Mouse (Mus musculus) thymus, postnatal 25 days (tissue): ENCODE measurements around the gene Adap2.
"Not testable (repeated sequence)": the region's sequence is repeated elsewhere in the genome, so short reads cannot be mapped to it uniquely, and the experiment has no call there.

ENCODE experiments used
- DNase-seq: peaks from one replicate; pipeline ENCODE4 v3.0.0; 2022

The Adap2 gene

DNA sequence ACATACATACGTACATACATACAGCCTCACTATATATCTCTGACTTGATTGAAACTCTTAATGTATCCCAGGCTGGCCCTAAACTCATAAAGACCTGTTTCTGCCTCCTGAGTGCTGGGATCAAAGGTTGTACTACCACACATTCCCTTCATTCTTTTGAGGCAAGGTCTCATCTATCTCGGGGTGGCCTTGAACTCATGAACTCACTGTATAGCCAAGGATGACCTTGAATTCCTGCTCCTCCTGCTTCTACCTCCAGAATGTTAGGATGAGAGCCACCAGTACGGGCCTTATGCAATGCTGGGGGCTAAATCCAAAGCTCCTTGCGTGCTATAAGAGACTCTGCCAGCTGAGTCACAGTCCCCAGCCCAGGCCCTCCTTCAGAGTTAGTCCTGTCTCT, 7.1 kb downstream of the Adap2 start:
- DNase-seq = no peak

DNA sequence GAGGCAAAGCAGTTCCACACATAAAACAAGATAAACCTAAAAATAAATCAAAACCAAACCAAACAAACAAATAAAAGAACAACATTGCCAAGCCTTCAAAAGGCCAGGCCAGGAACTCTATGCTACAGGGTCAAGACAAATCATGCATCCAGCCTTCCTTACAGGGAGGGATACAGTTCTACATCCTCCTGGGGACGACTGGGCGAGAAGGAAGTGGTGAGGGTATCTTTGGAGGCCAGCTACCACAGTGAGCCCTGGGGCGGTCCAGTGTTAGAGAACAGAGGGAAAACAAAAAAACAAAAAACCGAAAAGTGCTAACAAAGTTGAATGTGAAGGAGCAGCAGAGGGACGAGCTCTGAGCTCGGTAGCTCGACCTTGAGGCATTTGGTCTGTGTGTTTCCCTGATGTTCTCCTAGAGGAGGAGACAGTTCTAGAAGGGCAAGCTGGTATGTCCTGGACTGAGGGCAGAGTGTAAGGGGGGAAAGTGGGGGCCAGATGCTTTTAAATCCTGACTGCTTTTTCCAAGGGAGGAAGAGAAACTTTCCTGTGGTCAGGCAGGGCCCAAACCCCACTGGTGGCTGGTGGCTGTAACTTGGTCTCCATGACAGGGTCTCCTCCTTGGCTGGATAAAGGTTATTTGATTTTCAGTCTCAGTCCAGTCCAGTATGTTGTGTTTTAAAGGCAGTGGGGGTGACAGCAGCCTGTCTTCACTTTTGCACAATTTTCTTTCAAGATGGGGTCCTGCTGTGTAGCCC, 9.6 kb downstream of the Adap2 start:
- no peak for DNase-seq

DNA sequence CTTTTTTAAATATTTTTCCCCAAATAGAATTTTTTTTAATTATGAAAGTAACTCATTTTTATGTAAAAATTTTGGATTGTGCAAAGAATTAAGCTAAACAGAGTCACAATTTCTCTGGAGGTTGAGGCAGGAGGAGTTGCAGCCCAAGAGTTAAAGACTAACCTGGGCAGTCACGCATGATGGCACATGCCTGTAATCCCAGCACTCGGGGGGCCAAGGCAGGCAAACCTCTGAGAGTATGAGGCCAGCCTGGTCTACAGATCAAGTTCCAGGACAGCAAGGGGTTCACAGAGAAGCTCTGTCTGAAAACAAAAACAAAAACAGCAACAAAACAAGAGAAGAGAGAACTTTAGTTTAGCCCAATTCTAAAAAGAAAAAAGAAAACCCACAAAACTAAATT, 10.3 kb downstream of the Adap2 start:
- no peak for DNase-seq

DNA sequence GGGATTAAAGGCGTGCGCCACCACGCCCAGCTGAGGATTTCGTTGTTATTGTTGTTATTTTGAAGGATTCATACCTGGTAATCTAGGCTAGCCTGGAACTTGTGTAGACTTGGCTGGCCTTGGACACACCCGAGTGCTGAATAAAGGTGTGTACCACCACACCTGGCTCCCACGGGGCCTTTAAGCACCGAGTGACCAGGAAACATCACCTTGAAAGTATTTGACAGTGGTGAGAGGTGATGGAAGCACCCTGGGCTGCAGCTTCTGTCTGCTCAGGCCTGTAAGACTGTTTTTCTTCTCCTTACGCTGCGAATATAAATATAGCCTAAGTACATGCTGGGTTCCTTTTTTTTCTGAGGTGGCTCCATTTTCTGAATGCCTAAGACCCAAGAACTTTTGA, 14.2 kb downstream of the Adap2 start:
- DNase-seq = no peak

- DNase-seq = no peak
These were observed 14.8 kb downstream of the Adap2 start for GRCm38 (mm10) chr11:80168611-80169249.

- no peak for DNase-seq
These were observed 15.7 kb downstream of the Adap2 start for GRCm38 (mm10) chr11:80169629-80170028.

- no peak for DNase-seq
These were observed 16.4 kb downstream of the Adap2 start for GRCm38 (mm10) chr11:80170351-80170750.

DNA sequence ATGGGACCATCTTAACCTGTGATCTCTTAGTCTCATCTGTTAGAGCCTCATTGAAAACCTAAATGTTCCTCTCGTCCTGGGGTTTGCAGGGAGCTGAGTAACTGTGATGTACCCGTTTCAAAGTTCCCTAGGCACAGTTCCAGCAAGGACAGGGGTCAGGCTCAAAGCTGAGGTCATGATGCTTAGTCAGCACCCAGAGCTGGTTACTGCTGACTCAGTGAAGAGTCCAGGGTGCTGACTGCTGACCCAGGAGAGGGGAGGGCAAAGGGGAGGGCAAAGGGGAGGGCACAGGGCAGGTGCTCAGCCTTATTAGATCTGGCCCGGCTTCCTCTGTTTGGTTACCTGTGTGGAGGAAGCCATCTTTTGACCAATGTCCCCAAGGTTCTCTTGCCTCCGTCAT, 18.0 kb downstream of the Adap2 start:
- no peak for DNase-seq

DNA sequence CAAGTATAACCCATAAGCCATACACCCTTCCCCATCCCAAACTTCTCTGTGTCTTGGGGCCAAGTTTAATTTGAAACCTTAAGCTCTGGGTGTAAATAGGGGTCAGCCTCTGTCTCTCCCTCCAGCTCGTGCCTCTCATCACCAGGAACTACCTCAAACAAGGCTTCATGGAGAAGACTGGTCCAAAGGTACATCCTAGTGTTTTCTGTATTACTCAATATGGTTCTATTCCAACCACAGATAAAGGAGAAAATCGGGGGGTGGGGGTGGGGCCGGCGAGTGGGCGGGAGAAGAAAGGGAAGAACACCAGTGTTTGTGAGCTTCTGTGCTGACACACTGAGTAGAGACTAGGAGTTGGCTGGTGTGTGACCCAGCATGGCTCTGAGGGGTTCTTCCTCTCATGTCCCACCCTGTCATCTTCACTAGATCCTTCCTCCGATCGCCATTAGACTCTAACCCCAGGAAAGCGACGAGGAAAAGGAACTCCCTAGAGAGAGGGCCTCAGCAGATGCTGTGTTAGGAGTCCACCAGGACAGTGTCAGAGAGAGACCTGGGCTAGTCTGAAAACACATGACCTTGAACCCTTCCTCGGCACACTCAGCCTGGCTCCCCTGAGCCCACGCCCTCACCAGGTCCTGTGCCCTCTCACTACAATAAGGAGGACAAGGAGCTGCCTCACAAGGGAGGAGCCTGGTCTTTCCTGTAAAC, 20.2 kb downstream of the Adap2 start:
- DNase-seq = no peak

DNA sequence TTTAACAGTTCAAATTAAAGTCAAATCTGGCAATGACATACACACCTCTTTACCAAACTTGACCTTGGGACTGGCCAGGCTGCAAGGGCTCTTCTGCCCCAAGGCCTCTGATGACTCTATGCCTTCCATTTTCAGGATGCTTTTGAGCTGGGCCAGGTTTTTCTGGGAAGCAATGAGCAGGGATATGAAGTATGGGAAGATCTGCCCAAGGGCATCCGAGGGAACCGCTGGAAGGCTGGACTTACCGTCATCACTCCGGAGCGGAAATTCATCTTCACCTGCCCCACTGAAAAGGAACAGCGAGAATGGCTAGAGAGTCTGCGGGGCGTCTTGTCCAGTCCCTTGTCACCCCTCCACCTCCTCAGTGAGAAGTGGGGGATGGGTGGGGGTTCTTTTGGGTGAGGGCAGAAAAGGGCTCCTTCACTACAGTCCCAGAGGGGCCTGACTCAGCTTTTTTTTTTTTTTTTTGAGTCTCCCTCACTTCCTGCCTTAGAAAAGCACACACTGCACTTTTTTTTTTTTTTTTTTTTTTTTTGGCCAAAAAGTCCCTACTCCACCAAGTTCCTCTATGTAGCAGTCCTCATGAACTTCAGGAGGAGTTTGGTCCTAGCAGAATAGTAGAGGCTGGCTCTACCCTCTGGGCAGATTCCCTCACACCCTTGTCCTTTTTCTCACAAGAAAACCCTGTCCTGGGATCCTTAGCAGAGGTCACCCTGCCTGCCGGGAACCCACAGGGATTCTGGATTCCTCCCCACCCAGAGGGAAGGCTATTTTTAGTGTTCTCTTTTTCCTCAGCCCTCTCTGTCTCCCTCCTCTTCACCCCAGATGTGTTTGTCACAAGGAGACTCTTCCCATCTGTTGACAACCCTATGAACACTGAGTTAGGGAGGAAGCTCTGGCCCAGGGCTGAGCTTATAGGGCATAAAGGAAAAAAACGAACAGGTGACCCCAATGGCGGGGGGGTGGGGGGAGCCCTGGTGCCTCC, 23.3 kb downstream of the Adap2 start:
- no peak for DNase-seq

- DNase-seq = no peak
These were observed 24.4 kb downstream of the Adap2 start for GRCm38 (mm10) chr11:80178316-80178715.

- DNase-seq = no peak
These were observed 27.3 kb downstream of the Adap2 start for GRCm38 (mm10) chr11:80181021-80181749.

DNA sequence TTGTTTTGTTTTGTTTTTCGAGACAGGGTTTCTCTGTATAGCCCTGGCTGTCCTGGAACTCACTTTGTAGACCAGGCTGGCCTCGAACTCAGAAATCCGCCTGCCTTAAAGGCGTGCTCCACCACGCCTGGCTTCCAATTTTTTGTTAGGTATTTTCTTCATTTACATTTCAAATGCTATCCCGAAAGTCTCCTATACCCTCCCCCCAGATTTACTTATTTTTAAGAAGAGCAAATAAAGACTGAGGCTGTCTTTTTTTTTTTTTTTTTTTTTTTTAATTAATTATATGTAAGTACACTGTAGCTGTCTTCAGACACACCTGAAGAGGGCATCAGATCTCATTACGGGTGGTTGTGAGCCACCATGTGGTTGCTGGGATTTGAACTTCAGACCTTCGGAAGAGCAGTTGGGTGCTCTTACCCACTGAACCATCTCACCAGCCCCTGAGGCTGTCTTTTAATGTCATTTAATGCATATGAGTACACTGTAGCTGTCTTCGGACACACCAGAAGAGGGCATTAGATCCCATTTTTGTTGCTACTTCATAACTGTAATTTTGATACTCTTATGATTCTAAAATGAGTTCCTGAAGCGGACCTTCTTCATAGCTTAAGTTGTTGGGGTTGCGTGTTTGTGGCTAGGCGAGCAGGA, 29.3 kb downstream of the Adap2 start:
- DNase-seq = not testable (repeated sequence)

DNA sequence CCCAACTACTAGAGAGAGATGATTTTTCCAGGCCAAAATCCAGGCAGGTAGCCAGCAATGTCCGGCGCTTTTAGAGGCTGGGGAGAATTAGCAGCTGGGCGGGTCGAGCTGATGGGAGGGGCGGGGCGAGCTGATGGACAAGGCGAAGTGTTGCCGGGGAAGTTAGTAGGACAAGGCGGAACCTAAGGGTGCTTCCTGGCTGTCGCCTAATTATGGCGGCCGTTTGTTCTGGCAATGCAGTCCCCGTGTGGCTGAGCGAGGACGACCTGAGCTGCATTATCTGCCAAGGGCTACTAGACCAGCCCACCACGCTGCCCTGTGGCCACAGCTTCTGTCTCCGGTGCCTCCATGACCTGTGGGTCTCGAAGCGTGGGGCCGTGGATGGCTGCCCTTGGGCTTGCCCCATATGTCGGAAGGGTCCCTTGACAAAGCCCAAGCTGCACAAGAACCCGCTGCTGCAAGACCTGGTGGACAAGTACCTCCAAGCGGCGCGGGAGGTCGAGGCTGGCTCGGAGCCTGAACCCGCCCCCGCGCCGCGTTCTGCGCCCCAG, 29.9 kb downstream of the Adap2 start, which contains the start of gene Rnf135:
Gene Rnf135 (plus strand): TSS at position 147 of the 551 bp plus-strand sequence.
- peak; percentile 54 for DNase-seq

GRCm38 (mm10) chr11:80184531-80185071, 30.7 kb downstream of the Adap2 start:
- no peak for DNase-seq

DNA sequence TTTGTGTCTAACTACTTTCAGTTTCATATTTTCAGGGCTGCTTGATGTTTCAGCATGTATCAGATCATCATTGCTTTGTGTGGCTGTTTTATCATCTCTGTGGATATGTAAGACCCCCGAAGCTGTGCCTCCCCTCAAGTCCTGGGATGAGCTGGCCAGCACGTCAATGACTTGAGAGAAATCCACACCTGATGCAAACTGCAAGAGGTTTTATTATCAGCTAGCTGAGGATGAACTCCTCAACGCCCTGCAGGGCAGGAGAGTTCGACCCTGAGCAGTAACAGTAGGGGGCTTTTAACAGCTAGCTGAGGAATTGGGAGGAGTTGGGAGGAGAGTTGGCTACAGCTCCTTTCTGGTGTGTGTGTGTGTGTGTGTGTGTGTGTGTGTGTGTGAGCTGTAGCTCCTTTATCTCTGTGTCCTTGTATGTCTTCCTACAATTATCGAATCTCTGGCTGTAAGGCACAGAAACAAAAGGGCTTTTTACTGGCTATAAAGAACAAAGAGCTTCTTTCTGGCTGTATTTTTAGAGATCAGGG, 31.6 kb downstream of the Adap2 start:
- not testable (repeated sequence) for DNase-seq

- no peak for DNase-seq
These were observed 36.4 kb downstream of the Adap2 start for GRCm38 (mm10) chr11:80190280-80190679.

DNA sequence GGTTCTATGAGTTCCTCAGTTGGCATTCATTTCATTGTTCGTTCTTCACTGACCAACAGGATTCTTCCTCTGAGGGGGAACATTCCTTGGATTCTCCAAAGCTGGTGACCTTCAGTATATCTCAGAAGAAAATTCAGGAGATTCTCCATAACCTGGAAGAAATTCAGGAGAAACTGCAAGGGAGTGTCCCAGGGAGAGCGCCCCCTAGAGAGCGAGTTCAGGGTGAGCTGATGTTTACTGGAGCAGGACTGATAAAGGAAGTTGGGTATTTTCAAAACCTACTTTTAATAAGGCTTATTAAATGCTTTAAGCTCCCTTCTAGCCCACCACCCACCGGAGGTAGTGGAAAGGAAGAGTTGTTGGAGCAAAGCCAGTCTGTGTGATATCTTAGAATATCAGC, 39.9 kb downstream of the Adap2 start:
- no peak for DNase-seq

- DNase-seq = no peak
These were observed 42.4 kb downstream of the Adap2 start for GRCm38 (mm10) chr11:80196351-80196750.

DNA sequence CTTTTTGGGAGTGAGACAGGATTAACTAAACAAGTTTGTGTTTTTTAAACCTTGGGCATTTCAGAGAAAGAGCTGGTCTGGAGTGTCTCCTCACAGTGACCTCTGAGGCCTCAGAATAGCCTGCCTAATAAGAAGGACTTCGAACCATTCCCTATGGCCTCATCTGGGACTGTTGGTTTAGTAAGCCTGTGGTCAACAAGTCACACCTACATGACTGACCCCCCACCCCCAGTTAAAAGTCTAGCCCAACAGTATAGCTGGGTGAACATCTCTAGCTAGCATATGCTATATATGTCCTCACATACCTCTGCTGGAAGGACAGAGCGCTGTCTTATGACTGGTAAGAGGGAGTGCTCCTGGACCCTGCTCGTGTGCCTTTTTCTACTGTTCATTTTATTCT, 45.4 kb downstream of the Adap2 start:
- DNase-seq = no peak

- no peak for DNase-seq
These were observed 45.9 kb downstream of the Adap2 start for GRCm38 (mm10) chr11:80199773-80200172.
